Mouse (Mus musculus) MEL (cell line): Measurements from ENCODE around the gene Crkl. TPM values are rescaled to one million over a fixed set of nuclear protein-coding genes. Genes with fewer than 3 reads are reported as not detected.

ENCODE experiments used
- DNase-seq: peaks from one replicate; pipeline ENCODE4 v3.0.0; 2011; ENCODE audit warnings: low read depth, low spot score
- H3K27ac ChIP-seq: 2 replicates; pipeline ENCODE4 v1.5.1; 2012; ENCODE audit warnings: low read depth, mild to moderate bottlenecking, control low read depth, low read length, moderate library complexity; ENCODE audit not compliant: control insufficient read depth
- H3K27me3 ChIP-seq, 2 experiments: fragments of 150-350 bp in 1 of 2; sonication (generic) in 1 of 2; 2 replicates each; pipeline ENCODE4 v1.6.1; 2012; ENCODE audit warnings: low read length in 2 of 2, mild to moderate bottlenecking in 2 of 2, improper control_type of control experiment in 1 of 2, moderate library complexity in 1 of 2; ENCODE audit not compliant: insufficient read depth in 2 of 2, control insufficient read depth in 1 of 2
- H3K36me3 ChIP-seq, 2 experiments: 2 replicates each; pipeline ENCODE4 v1.6.1; 2012 to 2014; ENCODE audit warnings: low read length in 2 of 2, improper control_type of control experiment in 1 of 2, inconsistent platforms in 1 of 2, mild to moderate bottlenecking in 1 of 2; ENCODE audit not compliant: insufficient read depth in 2 of 2, control insufficient read depth in 1 of 2
- H3K4me1 ChIP-seq, 2 experiments: fragments of 150-350 bp in 1 of 2; sonication (generic) in 1 of 2; 2 replicates each; pipeline ENCODE4 v1.6.1; 2012; ENCODE audit warnings: low read length in 2 of 2, improper control_type of control experiment in 1 of 2, mild to moderate bottlenecking in 1 of 2; ENCODE audit not compliant: insufficient read depth in 2 of 2, control insufficient read depth in 1 of 2
- H3K4me3 ChIP-seq, 2 experiments: fragments of 150-350 bp in 1 of 2; sonication (generic) in 1 of 2; 2 replicates each; pipeline ENCODE4 v1.5.1; 2012; ENCODE audit warnings: low read depth in 2 of 2, low read length in 2 of 2, mild to moderate bottlenecking in 2 of 2, moderate library complexity in 2 of 2, control low read depth in 1 of 2, improper control_type of control experiment in 1 of 2; ENCODE audit not compliant: control insufficient read depth in 1 of 2, insufficient read depth in 1 of 2
- H3K79me2 ChIP-seq: 2 replicates; pipeline ENCODE4 v1.6.1; 2012; ENCODE audit warnings: mild to moderate bottlenecking, low read length, moderate library complexity; ENCODE audit not compliant: control insufficient read depth, poor library complexity, insufficient read depth
- H3K9ac ChIP-seq: 2 replicates; pipeline ENCODE4 v1.6.1; 2012; ENCODE audit warnings: low read depth, mild to moderate bottlenecking, control low read depth, low read length, moderate library complexity; ENCODE audit not compliant: control insufficient read depth, poor library complexity, severe bottlenecking
- H3K9me3 ChIP-seq: fragments of 150-350 bp; sonication (generic); replicated peaks from 2 replicates; pipeline ENCODE4 v1.6.1; 2012; ENCODE audit warnings: mild to moderate bottlenecking, low read length, improper control_type of control experiment, moderate library complexity; ENCODE audit not compliant: insufficient read depth
- BHLHE40 ChIP-seq: IDR thresholded peaks from 2 replicates; pipeline ENCODE4 v1.6.1; 2012; ENCODE audit warnings: low read depth, mild to moderate bottlenecking, inconsistent platforms, low read length, improper control_type of control experiment, borderline replicate concordance
- CHD1 ChIP-seq: IDR thresholded peaks from 2 replicates; pipeline ENCODE4 v1.6.1; 2012; ENCODE audit warnings: low read depth, mild to moderate bottlenecking, inconsistent platforms, low read length, improper control_type of control experiment
- CHD2 ChIP-seq: IDR thresholded peaks from 2 replicates; pipeline ENCODE4 v1.6.1; 2011; ENCODE audit warnings: low read length, improper control_type of control experiment
- CTCF ChIP-seq, 3 experiments: IDR thresholded peaks in 2 of 3; conservative IDR thresholded peaks in 1 of 3; 2 replicates each; pipeline ENCODE4 v1.5.1; 2011 to 2012; ENCODE audit warnings: low read length in 3 of 3, low read depth in 2 of 3, mild to moderate bottlenecking in 2 of 3, improper control_type of control experiment in 1 of 3, inconsistent platforms in 1 of 3, mixed read lengths in 1 of 3, moderate library complexity in 1 of 3; ENCODE audit not compliant: control insufficient read depth in 1 of 3, insufficient read depth in 1 of 3, poor library complexity in 1 of 3, severe bottlenecking in 1 of 3
- E2F4 ChIP-seq: IDR thresholded peaks from 2 replicates; pipeline ENCODE4 v1.6.1; 2011; ENCODE audit warnings: low read depth, low read length, improper control_type of control experiment, borderline replicate concordance
- ELF1 ChIP-seq: IDR thresholded peaks from 2 replicates; pipeline ENCODE4 v1.6.1; 2014; ENCODE audit warnings: low read depth, mild to moderate bottlenecking, inconsistent platforms, low read length, improper control_type of control experiment, moderate library complexity
- EP300 ChIP-seq, 2 experiments: IDR thresholded peaks; 2 replicates each; pipeline ENCODE4 v1.6.1; 2011; ENCODE audit warnings: improper control_type of control experiment in 2 of 2, low read length in 2 of 2, low read depth in 1 of 2, mild to moderate bottlenecking in 1 of 2
- ETS1 ChIP-seq: IDR thresholded peaks from 2 replicates; pipeline ENCODE4 v1.6.1; 2012; ENCODE audit warnings: low read depth, mild to moderate bottlenecking, inconsistent platforms, low read length, improper control_type of control experiment, moderate library complexity
- GABPA ChIP-seq: IDR thresholded peaks from 2 replicates; pipeline ENCODE4 v1.6.1; 2012; ENCODE audit warnings: low read depth, mild to moderate bottlenecking, inconsistent platforms, low read length, improper control_type of control experiment, moderate library complexity
- GATA1 ChIP-seq: IDR thresholded peaks from 2 replicates; pipeline ENCODE4 v1.6.1; 2011; ENCODE audit warnings: low read depth, low read length, improper control_type of control experiment
- HCFC1 ChIP-seq: IDR thresholded peaks from 2 replicates; pipeline ENCODE4 v1.6.1; 2012; ENCODE audit warnings: low read depth, mild to moderate bottlenecking, inconsistent platforms, low read length, improper control_type of control experiment, moderate library complexity
- JUND ChIP-seq: IDR thresholded peaks from 2 replicates; pipeline ENCODE4 v1.6.1; 2011; ENCODE audit warnings: low read depth, mild to moderate bottlenecking, improper control_type of control experiment, low read length
- KAT2A ChIP-seq: conservative IDR thresholded peaks from 2 replicates; pipeline ENCODE4 v1.6.1; 2012; ENCODE audit warnings: low read depth, low read length, improper control_type of control experiment, inconsistent platforms
- MAFK ChIP-seq: IDR thresholded peaks from 2 replicates; pipeline ENCODE4 v1.6.1; 2011; ENCODE audit warnings: low read depth, mild to moderate bottlenecking, low read length, improper control_type of control experiment, borderline replicate concordance
- MAX ChIP-seq: IDR thresholded peaks from 2 replicates; pipeline ENCODE4 v1.6.1; 2011; ENCODE audit warnings: low read length, improper control_type of control experiment
- MAZ ChIP-seq: IDR thresholded peaks from 2 replicates; pipeline ENCODE4 v1.6.1; 2012; ENCODE audit warnings: low read depth, mild to moderate bottlenecking, inconsistent platforms, low read length, improper control_type of control experiment
- MEF2A ChIP-seq: IDR thresholded peaks from 2 replicates; pipeline ENCODE4 v1.6.1; 2014; ENCODE audit warnings: low read depth, mild to moderate bottlenecking, inconsistent platforms, low read length, improper control_type of control experiment; ENCODE audit not compliant: poor library complexity, insufficient replicate concordance, severe bottlenecking; ENCODE audit errors: extremely low read depth
- MXI1 ChIP-seq: IDR thresholded peaks from 2 replicates; pipeline ENCODE4 v1.6.1; 2011; ENCODE audit warnings: mild to moderate bottlenecking, low read depth, low read length, improper control_type of control experiment
- MYB ChIP-seq: IDR thresholded peaks from 2 replicates; pipeline ENCODE4 v1.6.1; 2011; ENCODE audit warnings: mild to moderate bottlenecking, low read depth, low read length, improper control_type of control experiment
- MYC ChIP-seq: IDR thresholded peaks from 2 replicates; pipeline ENCODE4 v1.6.1; 2011; ENCODE audit warnings: low read depth, mild to moderate bottlenecking, low read length, improper control_type of control experiment, moderate library complexity
- NELFE ChIP-seq: IDR thresholded peaks from 2 replicates; pipeline ENCODE4 v1.6.1; 2011; ENCODE audit warnings: low read depth, low read length, improper control_type of control experiment
- NRF1 ChIP-seq: IDR thresholded peaks from 2 replicates; pipeline ENCODE4 v1.6.1; 2014; ENCODE audit warnings: low read depth, mild to moderate bottlenecking, inconsistent platforms, low read length, improper control_type of control experiment, moderate library complexity; ENCODE audit not compliant: poor library complexity, insufficient read depth, severe bottlenecking
- POLR2A ChIP-seq, 2 experiments: IDR thresholded peaks; 2 replicates each; pipeline ENCODE4 v1.6.1; 2011 to 2012; ENCODE audit warnings: low read length in 2 of 2, mild to moderate bottlenecking in 2 of 2, control low read depth in 1 of 2, improper control_type of control experiment in 1 of 2, low read depth in 1 of 2, moderate library complexity in 1 of 2; ENCODE audit not compliant: control insufficient read depth in 1 of 2, insufficient read depth in 1 of 2, poor library complexity in 1 of 2
- POLR2AphosphoS2 ChIP-seq: IDR thresholded peaks from 2 replicates; pipeline ENCODE4 v1.6.1; 2011; ENCODE audit warnings: low read length, improper control_type of control experiment
- POLR2AphosphoS5 ChIP-seq: IDR thresholded peaks from 2 replicates; pipeline ENCODE4 v1.6.1; 2012; ENCODE audit warnings: low read depth, borderline replicate concordance, mild to moderate bottlenecking, inconsistent platforms, low read length, moderate library complexity, mixed read lengths
- RAD21 ChIP-seq: IDR thresholded peaks from 2 replicates; pipeline ENCODE4 v1.6.1; 2011; ENCODE audit warnings: mild to moderate bottlenecking, low read depth, low read length, improper control_type of control experiment
- RCOR1 ChIP-seq: IDR thresholded peaks from 2 replicates; pipeline ENCODE4 v1.6.1; 2012; ENCODE audit warnings: low read depth, mild to moderate bottlenecking, inconsistent platforms, low read length, improper control_type of control experiment
- SIN3A ChIP-seq: IDR thresholded peaks from 2 replicates; pipeline ENCODE4 v1.6.1; 2012; ENCODE audit warnings: low read length, improper control_type of control experiment, inconsistent platforms
- SMC3 ChIP-seq: IDR thresholded peaks from 2 replicates; pipeline ENCODE4 v1.6.1; 2011; ENCODE audit warnings: low read depth, low read length, improper control_type of control experiment
- TBP ChIP-seq: IDR thresholded peaks from 2 replicates; pipeline ENCODE4 v1.8.0; 2011; ENCODE audit warnings: low read depth, low read length, improper control_type of control experiment
- UBTF ChIP-seq: IDR thresholded peaks from 2 replicates; pipeline ENCODE4 v1.6.1; 2012; ENCODE audit warnings: low read depth, mild to moderate bottlenecking, inconsistent platforms, low read length, improper control_type of control experiment, moderate library complexity, borderline replicate concordance; ENCODE audit not compliant: insufficient read depth
- USF1 ChIP-seq: IDR thresholded peaks from 2 replicates; pipeline ENCODE4 v1.6.1; 2014; ENCODE audit warnings: low read depth, mild to moderate bottlenecking, inconsistent platforms, low read length, improper control_type of control experiment, moderate library complexity
- USF2 ChIP-seq, 2 experiments: IDR thresholded peaks; 2 replicates each; pipeline ENCODE4 v1.6.1; 2011 to 2012; ENCODE audit warnings: improper control_type of control experiment in 2 of 2, low read length in 2 of 2, borderline replicate concordance in 1 of 2, inconsistent platforms in 1 of 2, low read depth in 1 of 2, mild to moderate bottlenecking in 1 of 2; ENCODE audit not compliant: insufficient read depth in 1 of 2
- ZC3H11A ChIP-seq: IDR thresholded peaks from 2 replicates; pipeline ENCODE4 v1.6.1; 2012; ENCODE audit warnings: low read depth, mild to moderate bottlenecking, inconsistent platforms, low read length, improper control_type of control experiment
- ZKSCAN1 ChIP-seq: IDR thresholded peaks from 2 replicates; pipeline ENCODE4 v1.6.1; 2012; ENCODE audit warnings: low read depth, mild to moderate bottlenecking, inconsistent platforms, low read length, improper control_type of control experiment, moderate library complexity
- ZMIZ1 ChIP-seq: IDR thresholded peaks from 2 replicates; pipeline ENCODE4 v1.6.1; 2012; ENCODE audit warnings: low read depth, mild to moderate bottlenecking, inconsistent platforms, low read length, improper control_type of control experiment, moderate library complexity
- ZNF384 ChIP-seq: IDR thresholded peaks from 2 replicates; pipeline ENCODE4 v1.6.1; 2012; ENCODE audit warnings: low read depth, mild to moderate bottlenecking, inconsistent platforms, low read length, improper control_type of control experiment
- polyA plus RNA-seq, 2 experiments: library from polyadenylated mRNA; stranded (reverse) in 1 of 2; unstranded in 1 of 2; fragments of >175 nt in 1 of 2; fragments of >200 nt in 1 of 2; gene quantifications; 2 replicates each; pipeline versions ENCODE4 v1.2.1 to v1.2.4; 2012; ENCODE audit warnings: low replicate concordance in 2 of 2, low read depth in 1 of 2; ENCODE audit not compliant: insufficient read length in 2 of 2, insufficient read depth in 1 of 2, missing spikeins in 1 of 2
- total RNA-seq: library from RNA; depleted of rRNA; stranded (reverse); fragments of 300-350 nt; gene quantifications from 2 replicates; pipeline ENCODE4 v1.2.3, GENCODE M21; 2012

Gene Crkl
- total and polyA plus RNA-seq, 3 experiments = 14.9 to 146 (median 34.6) TPM

DNA sequence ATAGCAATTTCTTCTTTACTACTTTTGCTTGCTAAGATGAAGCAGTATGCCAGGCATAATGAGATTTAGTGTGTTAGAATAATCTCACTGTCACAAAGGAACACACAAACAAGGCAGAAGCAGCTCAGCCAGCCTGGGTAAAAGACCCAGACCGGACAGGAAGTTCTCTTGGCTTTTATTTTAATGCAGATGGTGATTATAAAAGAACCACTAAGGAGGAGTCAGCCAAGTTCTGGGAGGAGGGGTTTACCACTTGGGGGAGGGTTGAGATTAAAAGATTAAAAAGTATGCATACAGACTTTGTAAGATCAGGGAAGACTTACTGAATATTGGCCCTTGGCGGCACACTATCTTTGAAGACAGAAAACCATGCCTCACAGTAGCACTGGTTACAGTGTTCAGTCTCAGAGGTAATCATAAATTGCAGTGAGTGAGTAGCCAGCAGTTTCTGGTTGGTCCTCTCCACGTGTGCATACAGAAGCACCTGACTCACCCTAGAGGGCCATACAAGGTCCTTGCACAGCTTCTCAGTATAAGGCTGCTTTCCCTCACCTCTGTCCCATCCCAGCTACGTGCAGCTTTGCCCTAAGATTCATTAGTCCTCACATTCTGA lies 26.6 kb downstream of the Crkl start:
- H3K4me3 ChIP-seq = no peak overlapping the region
- H3K9me3 ChIP-seq = no peaks in the 10 kb centered on the region
- no peaks in the 10 kb centered on the region for H3K27me3 ChIP-seq
- no peak overlapping the region for H3K9ac ChIP-seq
- H3K27ac ChIP-seq = peak overlapping the region; percentile 41; the same call in 1 of the 2 replicates
- H3K79me2 ChIP-seq = peaks cover 51% of the 10 kb centered on the region
- peak; percentile 69 for DNase-seq
- H3K36me3 ChIP-seq = peaks cover 12 to 43% of the 10 kb centered on the region in 2 experiments
- H3K4me1 ChIP-seq = peaks cover 20 to 29% of the 10 kb centered on the region in 2 experiments
- no peak for TF ChIP-seq ZC3H11A
- TF ChIP-seq RAD21 = no peak
- no peak for TF ChIP-seq ZKSCAN1
- TF ChIP-seq MEF2A = no peak
- TF ChIP-seq MYC = 0 out of 2 replicates have a peak, but pooled peaks have one; percentile 33
- TF ChIP-seq CTCF (IDR thresholded peaks at IDR 0.05 in 2 of 3, conservative IDR thresholded peaks at IDR 0.05 in 1 of 3; ENCODE audit: control insufficient read depth in 1 of 3, insufficient read depth in 1 of 3, low read depth in 2 of 3, low read length in 3 of 3, poor library complexity in 1 of 3, severe bottlenecking in 1 of 3) = no peak
- TF ChIP-seq MAX = 0 out of 2 replicates have a peak, but pooled peaks have one; percentile 16
- TF ChIP-seq UBTF = no peak
- TF ChIP-seq CHD1 = no peak
- no peak for TF ChIP-seq USF2 (IDR thresholded peaks at IDR 0.05; ENCODE audit: borderline replicate concordance in 1 of 2, insufficient read depth in 1 of 2, low read depth in 1 of 2, low read length in 2 of 2)
- TF ChIP-seq E2F4 = no peak
- TF ChIP-seq MYB = no peak
- TF ChIP-seq NELFE = no peak
- TF ChIP-seq POLR2A (IDR thresholded peaks at IDR 0.05; ENCODE audit: control insufficient read depth in 1 of 2, insufficient read depth in 1 of 2, low read depth in 1 of 2, low read length in 2 of 2, poor library complexity in 1 of 2) = no peak
- no peak for TF ChIP-seq SMC3
- TF ChIP-seq POLR2AphosphoS2 = no peak
- no peak for TF ChIP-seq ELF1
- no peak for TF ChIP-seq ETS1
- TF ChIP-seq GATA1 = peak; percentile 46
- peak; percentile 37; the same call in 1 of the 2 replicates for TF ChIP-seq SIN3A
- no peak for TF ChIP-seq MAFK
- no peak for TF ChIP-seq ZNF384
- TF ChIP-seq HCFC1 = no peak
- TF ChIP-seq TBP = no peak
- TF ChIP-seq MAZ = no peak
- TF ChIP-seq KAT2A = no peak
- no peak for TF ChIP-seq ZMIZ1
- no peak for TF ChIP-seq NRF1
- TF ChIP-seq EP300 (IDR thresholded peaks at IDR 0.05; ENCODE audit: low read depth in 1 of 2, low read length in 2 of 2) = no peak
- TF ChIP-seq CHD2 = no peak
- TF ChIP-seq POLR2AphosphoS5 = no peak
- TF ChIP-seq GABPA = no peak
- no peak for TF ChIP-seq BHLHE40
- no peak for TF ChIP-seq JUND
- TF ChIP-seq MXI1 = peak; percentile 76; the same call in 1 of the 2 replicates
- TF ChIP-seq RCOR1 = peak; percentile 29; the same call in 1 of the 2 replicates
- TF ChIP-seq USF1 = peak; percentile 15; the same call in 1 of the 2 replicates
